Mouse (Mus musculus) lung, embryonic 14.5 days (tissue): ENCODE data around the gene Prr15l. TPM values are rescaled to one million over a fixed set of nuclear protein-coding genes. Genes with fewer than 3 reads are reported as not detected.

Experiments used
- ATAC-seq: fragments of 200-750 bp; cut with Nextera tagmentation; 2 replicates; pipeline ENCODE4 v1.8.0; 2017; ENCODE audit warnings: mild to moderate bottlenecking, moderate TSS enrichment, moderate library complexity; ENCODE audit not compliant: insufficient read depth
- DNase-seq: peaks from one replicate; pipeline ENCODE4 v3.0.0-alpha.2; 2015
- H3K27ac ChIP-seq: fragments of 300-500 bp; sonication (generic); 2 replicates; pipeline ENCODE4 v1.5.1; 2014; ENCODE audit warnings: low read depth, mild to moderate bottlenecking, moderate library complexity
- H3K27me3 ChIP-seq: fragments of 300-500 bp; sonication (generic); 2 replicates; pipeline ENCODE4 v1.6.1; 2014; ENCODE audit warnings: low read length, control low read depth; ENCODE audit not compliant: insufficient read depth
- H3K36me3 ChIP-seq: fragments of 300-500 bp; sonication (generic); 2 replicates; pipeline ENCODE4 v1.6.1; 2014; ENCODE audit warnings: control low read depth; ENCODE audit not compliant: insufficient read depth
- H3K4me1 ChIP-seq: fragments of 300-500 bp; sonication (generic); 2 replicates; pipeline ENCODE4 v1.6.1; 2014; ENCODE audit warnings: antibody characterized with exemption, control low read depth; ENCODE audit not compliant: insufficient read depth
- H3K4me2 ChIP-seq: fragments of 300-500 bp; sonication (generic); 2 replicates; pipeline ENCODE4 v1.6.1; 2014; ENCODE audit warnings: mild to moderate bottlenecking
- H3K4me3 ChIP-seq: fragments of 300-500 bp; sonication (generic); 2 replicates; pipeline ENCODE4 v1.5.1; 2014; ENCODE audit warnings: low read depth, low read length
- H3K9ac ChIP-seq: fragments of 300-500 bp; sonication (generic); 2 replicates; pipeline ENCODE4 v1.6.1; 2014
- H3K9me3 ChIP-seq: fragments of 300-500 bp; sonication (generic); 2 replicates; pipeline ENCODE4 v1.6.1; 2016; ENCODE audit warnings: low read depth, low read length, control low read depth
- CTCF ChIP-seq: IDR thresholded peaks from 2 replicates; pipeline ENCODE4 v1.5.1; 2016; ENCODE audit warnings: antibody characterized with exemption, low read depth
- WGBS: fragments of 180-500 bp; shearing (Covaris S2); extraction: QIAGEN DNeasy Blood & Tissue Kit; methylation state at CpG from one replicate; pipeline ENCODE4 v1.1.7; 2014; 5-methylcytosine and 5-hydroxymethylcytosine counted together
- polyA plus RNA-seq: library from polyadenylated mRNA; unstranded; fragments of >200 nt; fragmentation: Nextera tagmentation; extraction: Ambion mirVana; gene quantifications from 2 replicates; pipeline ENCODE4 v1.2.1, GENCODE M21; 2014

The Prr15l gene
- polyA plus RNA-seq, result 24.1 and 30.8 TPM in 2 replicates

DNA sequence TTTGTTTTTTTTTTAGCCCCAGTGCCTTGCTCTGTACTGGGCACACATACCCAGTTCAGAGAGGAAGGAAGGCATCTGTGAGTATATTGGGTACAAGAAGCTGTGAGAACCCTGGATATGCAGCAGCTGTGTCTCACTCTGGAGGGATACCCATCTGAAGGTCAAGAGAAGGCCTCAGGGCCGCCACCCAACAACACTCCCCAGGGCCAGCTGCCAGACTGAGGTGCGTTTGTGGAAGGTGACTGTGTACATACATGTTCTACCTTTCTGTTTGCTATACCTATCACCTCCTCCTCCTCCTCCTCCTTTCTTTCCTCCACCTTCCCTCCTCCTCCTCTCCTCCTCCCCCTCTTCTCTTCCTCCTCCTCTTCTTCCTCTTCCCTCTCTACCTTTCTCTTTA lies at the start of gene Prr15l:
Gene Prr15l, plus strand, starts transcription at position 17 of the 400 bp plus-strand sequence.
- no peak for TF ChIP-seq CTCF
- peak within 1 kb of the TSS; percentile 33; the same call in 1 of the 2 replicates for H3K4me3 ChIP-seq

GRCm38 (mm10) chr11:96878715-96879114 lies 49.2 kb upstream of the Prr15l start:
- DNase-seq, result no peak
- peaks cover 6% of the 10 kb centered on the region; the same call in 1 of the 2 replicates for H3K27me3 ChIP-seq
- 35% methylated on average over 3 of the region's 3 CpGs for WGBS
- H3K9ac ChIP-seq, result no peak overlapping the region
- no peaks in the 10 kb centered on the region for H3K9me3 ChIP-seq
- H3K4me2 ChIP-seq, result no peak overlapping the region
- H3K27ac ChIP-seq, result no peak overlapping the region
- peaks cover 3% of the 10 kb centered on the region for H3K4me1 ChIP-seq
- no peak for TF ChIP-seq CTCF
- ATAC-seq, result no peak
- no peak overlapping the region for H3K4me3 ChIP-seq
- H3K36me3 ChIP-seq, result no peaks in the 10 kb centered on the region

More for the DNA sequence above, at the start of gene Prr15l:
- ATAC-seq, result no peak
- no peak within 1 kb of the TSS for H3K9ac ChIP-seq
- no peaks in the 10 kb centered on the region for H3K27me3 ChIP-seq
- peak within 1 kb of the TSS; percentile 91 for H3K27ac ChIP-seq
- WGBS, result 56% methylated on average over 2 of the region's 2 CpGs
- H3K9me3 ChIP-seq, result no peaks in the 10 kb centered on the region
- H3K36me3 ChIP-seq, result no peaks in the 10 kb centered on the region
- no peak for DNase-seq
- peak within 1 kb of the TSS; percentile 31; the same call in 1 of the 2 replicates for H3K4me2 ChIP-seq
- peaks cover 6% of the 10 kb centered on the region; the same call in 1 of the 2 replicates for H3K4me1 ChIP-seq

GRCm38 (mm10) chr11:96879359-96879758 lies 48.5 kb upstream of the Prr15l start:
- no peak overlapping the region for H3K9ac ChIP-seq
- H3K4me2 ChIP-seq, result no peak overlapping the region
- TF ChIP-seq CTCF, result no peak
- DNase-seq, result no peak
- no peak overlapping the region for H3K27ac ChIP-seq
- H3K9me3 ChIP-seq, result no peaks in the 10 kb centered on the region
- H3K4me3 ChIP-seq, result no peak overlapping the region
- H3K27me3 ChIP-seq, result peaks cover 3% of the 10 kb centered on the region; the same call in 1 of the 2 replicates
- H3K4me1 ChIP-seq, result peaks cover 3% of the 10 kb centered on the region
- no peaks in the 10 kb centered on the region for H3K36me3 ChIP-seq
- whole genome bisulfite sequencing, result 43% methylated on average over 7 of the region's 7 CpGs
- no peak for ATAC-seq

- Histone ChIP-seq H3K27ac (0 out of 2 replicates have a peak overlapping the region, but pooled peaks have one; percentile 22), H3K4me3 (no peak overlapping the region), H3K36me3 (no peaks in the 10 kb centered on the region), H3K4me1 (peaks cover 3% of the 10 kb centered on the region), H3K4me2 (no peak overlapping the region), H3K27me3 (peaks cover 3% of the 10 kb centered on the region; the same call in 1 of the 2 replicates), H3K9ac (no peak overlapping the region), H3K9me3 (no peaks in the 10 kb centered on the region)
- TF ChIP-seq CTCF, result no peak
- 31% methylated on average over 9 of the region's 9 CpGs for WGBS
- DNase-seq, result peak; percentile 76
- peak; percentile 42 for ATAC-seq
Measured at GRCm38 (mm10) chr11:96880296-96880695, 47.6 kb upstream of the Prr15l start.

GRCm38 (mm10) chr11:96885901-96886340 lies 42.0 kb upstream of the Prr15l start:
- ATAC-seq (no peak), DNase-seq (no peak)
- Histone ChIP-seq H3K9ac (no peak overlapping the region), H3K4me2 (no peak overlapping the region), H3K36me3 (no peaks in the 10 kb centered on the region), H3K4me1 (no peaks in the 10 kb centered on the region), H3K4me3 (no peak overlapping the region), H3K27ac (no peak overlapping the region), H3K9me3 (no peaks in the 10 kb centered on the region), H3K27me3 (no peaks in the 10 kb centered on the region)
- 56% methylated on average over 5 of the region's 5 CpGs for WGBS
- TF ChIP-seq CTCF, result no peak

- no peak for DNase-seq
- TF ChIP-seq CTCF, result no peak
- Histone ChIP-seq H3K4me1 (no peaks in the 10 kb centered on the region), H3K4me2 (no peak overlapping the region), H3K27me3 (no peaks in the 10 kb centered on the region), H3K27ac (no peak overlapping the region), H3K9me3 (no peaks in the 10 kb centered on the region), H3K36me3 (no peaks in the 10 kb centered on the region), H3K9ac (no peak overlapping the region), H3K4me3 (no peak overlapping the region)
- WGBS, result 77% methylated on average over 8 of the region's 8 CpGs
- no peak for ATAC-seq
Measured at GRCm38 (mm10) chr11:96886942-96887546, 40.9 kb upstream of the Prr15l start.

DNA sequence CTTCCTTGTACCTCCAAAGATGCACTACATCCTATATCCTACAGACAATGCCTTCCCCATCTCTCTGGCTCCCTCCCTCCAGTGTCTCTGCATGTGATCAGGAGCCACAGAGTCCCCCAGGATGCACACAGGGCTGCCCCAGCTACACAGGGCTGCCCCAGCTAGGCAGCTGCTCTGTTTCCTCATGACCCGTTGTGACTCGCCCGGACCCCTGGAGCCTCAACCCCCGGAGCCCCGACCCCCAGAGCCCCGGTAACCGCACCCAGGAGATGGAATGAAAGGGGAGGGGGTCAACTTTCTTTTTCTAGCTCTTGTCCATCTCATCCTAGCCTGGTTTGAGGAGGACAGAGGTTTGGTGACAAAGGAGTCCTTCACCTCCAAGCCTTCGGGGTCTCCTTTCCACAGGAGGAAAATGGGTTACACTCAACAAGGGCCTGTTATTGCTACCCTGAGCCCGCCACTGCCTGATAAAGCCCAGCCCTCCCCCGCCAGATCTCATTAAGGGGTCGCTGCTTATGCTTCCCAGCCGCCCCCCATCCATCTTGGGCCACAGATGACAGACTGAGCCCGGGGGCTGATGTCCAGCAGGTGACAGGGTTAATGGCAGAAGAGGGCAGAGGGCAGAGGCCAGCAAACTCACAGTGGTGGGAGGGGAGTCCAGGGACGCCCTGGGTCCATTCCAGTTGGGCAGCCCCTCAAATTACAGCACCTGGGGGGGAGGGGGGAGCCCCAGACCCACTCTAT lies 35.9 kb upstream of the Prr15l start:
- DNase-seq, result no peak

More for the DNA sequence above, 35.9 kb upstream of the Prr15l start:
- Histone ChIP-seq H3K27ac (no peak overlapping the region), H3K4me3 (no peak overlapping the region), H3K4me2 (no peak overlapping the region), H3K9ac (no peak overlapping the region), H3K9me3 (no peaks in the 10 kb centered on the region), H3K4me1 (no peaks in the 10 kb centered on the region), H3K36me3 (no peaks in the 10 kb centered on the region), H3K27me3 (no peaks in the 10 kb centered on the region)
- TF ChIP-seq CTCF, result no peak
- WGBS, result 25% methylated on average over 14 of the region's 14 CpGs
- ATAC-seq, result no peak
